Mouse (Mus musculus) cortical plate, adult 2 months (tissue): ENCODE results near the gene Fbxo42.

Experiments
- CTCF ChIP-seq: fragments of 200-500 bp; IDR thresholded peaks from 2 replicates; pipeline ENCODE4 v1.5.1; 2011; ENCODE audit warnings: mild to moderate bottlenecking, control low read depth, low read length; ENCODE audit not compliant: insufficient read depth; ENCODE audit errors: extremely low read depth
- POLR2A ChIP-seq: fragments of 200-500 bp; IDR thresholded peaks from 2 replicates; pipeline ENCODE4 v1.6.1; 2011; ENCODE audit warnings: mild to moderate bottlenecking, low read length, control low read depth; ENCODE audit not compliant: insufficient read depth; ENCODE audit errors: extremely low read depth

- no peak for TF ChIP-seq POLR2A
- no peak for TF ChIP-seq CTCF
Observed at GRCm38 (mm10) chr4:141132191-141132590, 15.5 kb upstream of the Fbxo42 start.
